Mouse (Mus musculus) G1E (cell line): ENCODE data around the gene Rere. TPM values are rescaled to one million over a fixed set of nuclear protein-coding genes. Genes with fewer than 3 reads are reported as not detected.

Source experiments
- ATAC-seq: 2 replicates; pipeline ENCODE4 v1.8.0; 2016; ENCODE audit warnings: mild to moderate bottlenecking; ENCODE audit not compliant: insufficient number of reproducible peaks, poor library complexity, low FRiP score, severe bottlenecking; ENCODE audit errors: extremely low read depth
- DNase-seq: peaks from one replicate; pipeline ENCODE4 v3.0.0; 2012; ENCODE audit warnings: low spot score
- H3K27me3 ChIP-seq: 2 replicates; pipeline ENCODE4 v1.6.1; 2012; ENCODE audit warnings: mild to moderate bottlenecking, low read length, inconsistent platforms; ENCODE audit not compliant: insufficient read depth
- H3K36me3 ChIP-seq: replicated peaks from 2 replicates; pipeline ENCODE3; 2012; ENCODE audit warnings: mild to moderate bottlenecking, inconsistent platforms
- H3K4me1 ChIP-seq: 2 replicates; pipeline ENCODE4 v1.6.1; 2012; ENCODE audit warnings: low read depth, low read length, inconsistent platforms, mixed read lengths; ENCODE audit not compliant: insufficient read depth
- H3K4me3 ChIP-seq: 2 replicates; pipeline ENCODE4 v1.5.1; 2012; ENCODE audit warnings: low read depth, mild to moderate bottlenecking, inconsistent platforms, low read length, moderate library complexity, mixed read lengths
- H3K9me3 ChIP-seq: replicated peaks from 2 replicates; pipeline ENCODE4 v1.6.1; 2012; ENCODE audit warnings: inconsistent platforms
- CTCF ChIP-seq: IDR thresholded peaks from 2 replicates; pipeline ENCODE4 v1.5.1; 2012; ENCODE audit warnings: low read depth, low read length, inconsistent platforms, mixed read lengths
- GATA1 ChIP-seq: IDR thresholded peaks from 2 replicates; pipeline ENCODE4 v1.6.1; 2012; ENCODE audit warnings: borderline replicate concordance, low read length, inconsistent platforms, mixed read lengths
- GATA2 ChIP-seq: IDR thresholded peaks from 2 replicates; pipeline ENCODE4 v1.6.1; 2012; ENCODE audit warnings: low read depth, low read length, inconsistent platforms, borderline replicate concordance
- POLR2AphosphoS5 ChIP-seq: IDR thresholded peaks from 2 replicates; pipeline ENCODE4 v1.6.1; 2012; ENCODE audit warnings: low read depth, low read length, inconsistent platforms; ENCODE audit not compliant: insufficient replicate concordance
- TAL1 ChIP-seq: conservative IDR thresholded peaks from 2 replicates; pipeline ENCODE4 v1.6.1; 2012; ENCODE audit warnings: low read depth, low read length, inconsistent platforms, mixed read lengths
- polyA plus RNA-seq: library from polyadenylated mRNA; stranded (reverse); fragments of >175 nt; gene quantifications from 2 replicates; pipeline ENCODE4 v1.2.3, GENCODE M21; 2012
- total RNA-seq, 2 experiments: library from RNA; stranded (forward) in 1 of 2; stranded (reverse) in 1 of 2; fragments of 200-1000 nt in 1 of 2; fragments of >200 nt in 1 of 2; fragmentation: Nextera tagmentation in 1 of 2; gene quantifications; 2 replicates each; pipeline ENCODE4 v1.2.3; 2014 to 2017

Rere gene
- total and polyA plus RNA-seq, 3 experiments = 17.4 to 329 (median 154) TPM

GRCm38 (mm10) chr4:150447517-150447916, 166.1 kb downstream of the Rere start:
- Histone ChIP-seq H3K4me1 (peaks cover 46% of the 10 kb centered on the region), H3K4me3 (no peak overlapping the region), H3K27me3 (no peaks in the 10 kb centered on the region), H3K36me3 (peaks cover 53% of the 10 kb centered on the region), H3K9me3 (no peaks in the 10 kb centered on the region)
- ATAC-seq = no peak
- DNase-seq = no peak
- TF ChIP-seq GATA2 = no peak
- TF ChIP-seq POLR2AphosphoS5 = no peak
- TF ChIP-seq CTCF = no peak
- no peak for TF ChIP-seq TAL1
- TF ChIP-seq GATA1 = no peak

GRCm38 (mm10) chr4:150448433-150448832, 167.0 kb downstream of the Rere start:
- Histone ChIP-seq H3K27me3 (no peaks in the 10 kb centered on the region), H3K4me3 (no peak overlapping the region), H3K9me3 (no peaks in the 10 kb centered on the region), H3K36me3 (peaks cover 50% of the 10 kb centered on the region), H3K4me1 (peaks cover 53% of the 10 kb centered on the region)
- TF ChIP-seq TAL1 = 0 out of 2 replicates have a peak, but pooled peaks have one; percentile 22
- no peak for TF ChIP-seq GATA2
- no peak for DNase-seq
- no peak for ATAC-seq

GRCm38 (mm10) chr4:150450081-150450691, 168.7 kb downstream of the Rere start:
- H3K36me3 ChIP-seq = peaks cover 43% of the 10 kb centered on the region
- H3K4me3 ChIP-seq = no peak overlapping the region
- H3K4me1 ChIP-seq = peaks cover 66% of the 10 kb centered on the region
- DNase-seq = no peak
- ATAC-seq = peak; percentile 42
- H3K9me3 ChIP-seq = no peaks in the 10 kb centered on the region
- TF ChIP-seq GATA2 (no peak), POLR2AphosphoS5 (no peak), GATA1 (no peak), TAL1 (0 out of 2 replicates have a peak, but pooled peaks have one; percentile 26)
- H3K27me3 ChIP-seq = no peaks in the 10 kb centered on the region

- ATAC-seq (no peak), DNase-seq (no peak)
- no peak for TF ChIP-seq TAL1
- no peak for TF ChIP-seq GATA2
- no peak for TF ChIP-seq POLR2AphosphoS5
- TF ChIP-seq CTCF = no peak
- TF ChIP-seq GATA1 = no peak
- Histone ChIP-seq H3K36me3 (peaks cover 36% of the 10 kb centered on the region), H3K27me3 (no peaks in the 10 kb centered on the region), H3K4me1 (peaks cover 77% of the 10 kb centered on the region), H3K9me3 (no peaks in the 10 kb centered on the region), H3K4me3 (peak overlapping the region; percentile 33; the same call in 1 of the 2 replicates)
Measured at GRCm38 (mm10) chr4:150452155-150452847, 170.9 kb downstream of the Rere start.

- H3K4me1 ChIP-seq = peaks cover 82% of the 10 kb centered on the region
- ATAC-seq (no peak), DNase-seq (no peak)
- TF ChIP-seq POLR2AphosphoS5 (no peak), CTCF (no peak), GATA1 (no peak), TAL1 (no peak), GATA2 (no peak)
- H3K36me3 ChIP-seq = peaks cover 37% of the 10 kb centered on the region
- H3K4me3 ChIP-seq = no peak overlapping the region
- no peaks in the 10 kb centered on the region for H3K27me3 ChIP-seq
- no peaks in the 10 kb centered on the region for H3K9me3 ChIP-seq
Measured at GRCm38 (mm10) chr4:150454571-150455306, 173.3 kb downstream of the Rere start.

- Histone ChIP-seq H3K4me3 (no peak overlapping the region), H3K36me3 (peaks cover 34% of the 10 kb centered on the region), H3K4me1 (peaks cover 82% of the 10 kb centered on the region), H3K9me3 (no peaks in the 10 kb centered on the region), H3K27me3 (no peaks in the 10 kb centered on the region)
- DNase-seq (no peak), ATAC-seq (no peak)
- no peak for TF ChIP-seq CTCF
- no peak for TF ChIP-seq GATA1
- TF ChIP-seq GATA2 = no peak
- TF ChIP-seq POLR2AphosphoS5 = no peak
- TF ChIP-seq TAL1 = no peak
Measured at GRCm38 (mm10) chr4:150455750-150456149, 174.3 kb downstream of the Rere start.

- Histone ChIP-seq H3K4me3 (no peak overlapping the region), H3K4me1 (peaks cover 85% of the 10 kb centered on the region), H3K27me3 (no peaks in the 10 kb centered on the region), H3K36me3 (peaks cover 33% of the 10 kb centered on the region), H3K9me3 (no peaks in the 10 kb centered on the region)
- ATAC-seq (no peak), DNase-seq (no peak)
- TF ChIP-seq GATA1 (no peak), POLR2AphosphoS5 (no peak), GATA2 (no peak), TAL1 (no peak), CTCF (no peak)
Measured at GRCm38 (mm10) chr4:150456452-150456851, 175.0 kb downstream of the Rere start.
